ENCODE assay signal across 23 mouse cellular contexts in the genomic region with DNA sequence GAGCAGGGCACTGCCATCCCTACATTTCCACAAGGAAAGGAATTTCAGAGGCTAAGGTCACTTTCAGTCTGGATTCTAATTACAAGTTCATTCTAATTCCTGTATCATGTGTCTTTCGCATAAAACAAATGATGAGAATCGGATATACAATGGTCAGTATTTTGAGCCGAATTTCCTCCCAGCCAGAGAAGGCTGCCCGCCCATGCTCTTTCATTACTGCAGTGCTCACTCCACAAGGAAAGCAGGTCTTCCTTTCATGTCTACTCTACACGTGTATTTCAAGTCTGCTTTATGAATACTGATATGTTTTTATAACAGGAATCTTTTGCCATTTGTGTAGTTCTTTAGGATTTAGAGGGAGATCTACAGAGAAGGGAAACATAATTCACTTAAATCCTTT. TPM values are rescaled to one million over a fixed set of nuclear protein-coding genes. Genes with fewer than 3 reads are reported as not detected.
A peak's percentile ranks its signal among the peaks of the same experiment; 100 is the strongest.
DNase-seq lines count a peak whose midpoint lies in the region; ATAC-seq and TF ChIP-seq lines count a peak whose summit lies in the region.
"Had no signal": no experiment of that assay in that cellular context is flagged by ENCODE, and none has a peak within 500 bp of the region (broad histone marks: within the 10 kb centered on the region; RNA-seq: fewer than 3 reads in every experiment).

No protein-coding gene starts in this region.

- 33% methylated on average over 5 of the region's 5 CpGs for WGBS in forebrain, embryonic 11.5 days
- 19% methylated on average over 5 of the region's 5 CpGs for WGBS in forebrain, embryonic 15.5 days
- 47% methylated on average over 5 of the region's 5 CpGs for WGBS in kidney, postnatal 0 days
- WGBS in midbrain, embryonic 12.5 days, result 23% methylated on average over 5 of the region's 5 CpGs
- WGBS in midbrain, embryonic 16.5 days, result 23% methylated on average over 5 of the region's 5 CpGs

- no peaks in the 10 kb centered on the region for H3K27me3 ChIP-seq in forebrain, embryonic 11.5 days (ENCODE audit: control insufficient read depth, insufficient read depth, low read length)
- H3K27me3 ChIP-seq in forebrain, embryonic 15.5 days, result no peaks in the 10 kb centered on the region
- no peaks in the 10 kb centered on the region for H3K27me3 ChIP-seq in kidney, postnatal 0 days (ENCODE audit: insufficient read depth, low read length)
- no peaks in the 10 kb centered on the region for H3K27me3 ChIP-seq in midbrain, embryonic 12.5 days
- no peaks in the 10 kb centered on the region for H3K27me3 ChIP-seq in midbrain, embryonic 16.5 days (ENCODE audit: control insufficient read depth, insufficient read depth, low read depth, low read length)
- H3K27me3 ChIP-seq: embryonic facial prominence, embryonic 12.5 days; embryonic facial prominence, embryonic 15.5 days; forebrain, embryonic 13.5 days had no signal

- H3K9me3 ChIP-seq in forebrain, embryonic 11.5 days (ENCODE audit: control insufficient read depth, low read length), result no peaks in the 10 kb centered on the region
- H3K9me3 ChIP-seq in forebrain, embryonic 15.5 days, result no peaks in the 10 kb centered on the region
- no peaks in the 10 kb centered on the region for H3K9me3 ChIP-seq in kidney, postnatal 0 days (replicated peaks; ENCODE audit: low read length)
- H3K9me3 ChIP-seq in midbrain, embryonic 12.5 days, result no peaks in the 10 kb centered on the region
- no peaks in the 10 kb centered on the region for H3K9me3 ChIP-seq in midbrain, embryonic 16.5 days (replicated peaks; ENCODE audit: control insufficient read depth, low read length, poor library complexity, severe bottlenecking)
- H3K9me3 ChIP-seq: embryonic facial prominence, embryonic 12.5 days; embryonic facial prominence, embryonic 15.5 days; forebrain, embryonic 10.5 days; forebrain, embryonic 13.5 days had no signal

- H3K36me3 ChIP-seq in forebrain, embryonic 11.5 days (ENCODE audit: control insufficient read depth, insufficient read depth, low read length), result no peaks in the 10 kb centered on the region
- no peaks in the 10 kb centered on the region for H3K36me3 ChIP-seq in forebrain, embryonic 15.5 days
- no peaks in the 10 kb centered on the region for H3K36me3 ChIP-seq in kidney, postnatal 0 days (ENCODE audit: insufficient read depth, low read length)
- H3K36me3 ChIP-seq in midbrain, embryonic 12.5 days, result no peaks in the 10 kb centered on the region
- H3K36me3 ChIP-seq in midbrain, embryonic 16.5 days (ENCODE audit: control insufficient read depth, insufficient read depth, low read length), result no peaks in the 10 kb centered on the region
- H3K36me3 ChIP-seq: embryonic facial prominence, embryonic 12.5 days; embryonic facial prominence, embryonic 15.5 days; forebrain, embryonic 10.5 days had no signal

- H3K9ac ChIP-seq in forebrain, embryonic 11.5 days (ENCODE audit: low read length), result no peak overlapping the region
- no peak overlapping the region for H3K9ac ChIP-seq in forebrain, embryonic 15.5 days (replicated peaks)
- no peak overlapping the region for H3K9ac ChIP-seq in kidney, postnatal 0 days (ENCODE audit: low read depth, low read length)
- H3K9ac ChIP-seq in midbrain, embryonic 12.5 days (replicated peaks), result no peak overlapping the region
- H3K9ac ChIP-seq in midbrain, embryonic 16.5 days (ENCODE audit: low read depth, low read length), result no peak overlapping the region
- H3K9ac ChIP-seq: embryonic facial prominence, embryonic 12.5 days; embryonic facial prominence, embryonic 15.5 days; forebrain, embryonic 13.5 days had no signal

- H3K27ac ChIP-seq in forebrain, embryonic 11.5 days (ENCODE audit: low read depth, low read length), result no peak overlapping the region
- no peak overlapping the region for H3K27ac ChIP-seq in forebrain, embryonic 15.5 days (replicated peaks)
- no peak overlapping the region for H3K27ac ChIP-seq in kidney, postnatal 0 days
- no peak overlapping the region for H3K27ac ChIP-seq in midbrain, embryonic 12.5 days (replicated peaks)
- no peak overlapping the region for H3K27ac ChIP-seq in midbrain, embryonic 16.5 days (ENCODE audit: low read length)
- H3K27ac ChIP-seq: embryonic facial prominence, embryonic 12.5 days; embryonic facial prominence, embryonic 15.5 days; forebrain, embryonic 10.5 days; forebrain, embryonic 13.5 days had no signal

- peak; percentile 50; the same call in 1 of the 2 replicates for ATAC-seq in forebrain, embryonic 11.5 days (replicated peaks; ENCODE audit: low FRiP score)
- no peak for ATAC-seq in forebrain, embryonic 15.5 days (replicated peaks)
- no peak for ATAC-seq in kidney, postnatal 0 days (replicated peaks; ENCODE audit: low FRiP score, low read depth)
- ATAC-seq in midbrain, embryonic 12.5 days (ENCODE audit: low FRiP score, low read depth), result no peak
- no peak for ATAC-seq in midbrain, embryonic 16.5 days
- ATAC-seq: forebrain, embryonic 13.5 days; forebrain, embryonic 16.5 days had no signal

- H3K4me1 ChIP-seq in forebrain, embryonic 11.5 days (replicated peaks; ENCODE audit: control insufficient read depth, insufficient read depth, low read length), result no peaks in the 10 kb centered on the region; the same call in 1 of the 2 replicates
- H3K4me1 ChIP-seq in forebrain, embryonic 15.5 days, result no peaks in the 10 kb centered on the region
- no peaks in the 10 kb centered on the region for H3K4me1 ChIP-seq in kidney, postnatal 0 days (replicated peaks; ENCODE audit: insufficient read depth, low read length)
- H3K4me1 ChIP-seq in midbrain, embryonic 12.5 days, result 0 out of 2 replicates have a peak, but pooled peaks cover 3% of the 10 kb centered on the region
- no peaks in the 10 kb centered on the region for H3K4me1 ChIP-seq in midbrain, embryonic 16.5 days (ENCODE audit: control insufficient read depth, insufficient read depth, low read length)
- H3K4me1 ChIP-seq: embryonic facial prominence, embryonic 12.5 days; embryonic facial prominence, embryonic 15.5 days; forebrain, embryonic 13.5 days had no signal

- H3K4me3 ChIP-seq in forebrain, embryonic 11.5 days (ENCODE audit: low read depth, low read length), result no peak overlapping the region
- H3K4me3 ChIP-seq in forebrain, embryonic 15.5 days, result no peak overlapping the region
- no peak overlapping the region for H3K4me3 ChIP-seq in kidney, postnatal 0 days (replicated peaks; ENCODE audit: low read depth, low read length)
- H3K4me3 ChIP-seq in midbrain, embryonic 12.5 days, result no peak overlapping the region
- no peak overlapping the region for H3K4me3 ChIP-seq in midbrain, embryonic 16.5 days (ENCODE audit: low read depth, low read length)
- H3K4me3 ChIP-seq: embryonic facial prominence, embryonic 12.5 days; embryonic facial prominence, embryonic 15.5 days; erythroblast, embryonic 14.5 days; forebrain, embryonic 10.5 days; forebrain, embryonic 13.5 days had no signal

- no peak for DNase-seq in forebrain, embryonic 11.5 days (ENCODE audit: low spot score)
- DNase-seq in kidney, postnatal 0 days (ENCODE audit: low spot score), result peak; percentile 29
- DNase-seq in kidney, postnatal 10 days, result no peak
- DNase-seq in ovary, adult 18-20 months (ENCODE audit: low spot score), result no peak
- DNase-seq: adrenal gland, adult 2 months; adrenal gland, postnatal 10 days; adrenal gland, postnatal 25 days; cerebellum, adult 11 months; cerebellum, adult 18-20 months; cerebellum, adult 8-10 months; cerebellum, adult 9-11 months; cerebellum, postnatal 14 days; cerebellum, postnatal 36 days; embryo, embryonic 11 days had no signal

- no peak for TF ChIP-seq CTCF in kidney, postnatal 0 days (IDR thresholded peaks at IDR 0.05; ENCODE audit: low read depth)

- H3K4me2 ChIP-seq in forebrain, embryonic 11.5 days (ENCODE audit: low read depth, low read length, severe bottlenecking), result no peak overlapping the region
- H3K4me2 ChIP-seq in forebrain, embryonic 15.5 days (replicated peaks), result no peak overlapping the region
- H3K4me2 ChIP-seq in kidney, postnatal 0 days (ENCODE audit: low read length), result no peak overlapping the region
- H3K4me2 ChIP-seq in midbrain, embryonic 12.5 days (replicated peaks), result 0 out of 2 replicates have a peak overlapping the region, but pooled peaks have one; percentile 5
- no peak overlapping the region for H3K4me2 ChIP-seq in midbrain, embryonic 16.5 days (ENCODE audit: low read length)
- H3K4me2 ChIP-seq: embryonic facial prominence, embryonic 12.5 days; embryonic facial prominence, embryonic 15.5 days; forebrain, embryonic 13.5 days had no signal

RNA-seq across cellular contexts. Expression of a gene that starts 10.8 kb away (rescaled TPM):
- 0.32 and 0.52 TPM in 2 replicates for polyA plus RNA-seq in forebrain, embryonic 11.5 days (2014; fragmentation: Nextera tagmentation; extraction: Ambion mirVana)
- 1.5 and 1.6 TPM in 2 replicates for polyA plus RNA-seq in forebrain, embryonic 15.5 days (2015; fragmentation: Nextera tagmentation; extraction: Ambion mirVana)
- polyA plus RNA-seq in kidney, postnatal 0 days (2015; fragmentation: Nextera tagmentation; extraction: Ambion mirVana), result 0.11 and 0.17 TPM in 2 replicates
- polyA plus RNA-seq in midbrain, embryonic 12.5 days (2016; fragmentation: Nextera tagmentation; extraction: Ambion mirVana), result 0.51 and 0.58 TPM in 2 replicates
- polyA plus RNA-seq in midbrain, embryonic 16.5 days (2015; fragmentation: Nextera tagmentation; extraction: Ambion mirVana), result 5.4 and 7.0 TPM in 2 replicates
- polyA plus RNA-seq: erythroblast, embryonic 14.5 days had no signal
